Mouse (Mus musculus) E14TG2a.4 (cell line): Measurements from ENCODE around the gene Exosc7.

Experiments used
- CTCF ChIP-seq: conservative IDR thresholded peaks from 2 replicates; pipeline ENCODE4 v1.5.1; 2014; ENCODE audit warnings: low read length
- NANOG ChIP-seq: IDR thresholded peaks from 2 replicates; pipeline ENCODE4 v1.6.1; 2014; ENCODE audit warnings: borderline replicate concordance, low read length, mixed read lengths
- POU5F1 ChIP-seq: IDR thresholded peaks from 2 replicates; pipeline ENCODE4 v1.6.1; 2014; ENCODE audit warnings: low read length, borderline replicate concordance

GRCm38 (mm10) chr9:123090844-123091243 is 22.2 kb upstream of the Exosc7 start:
- TF ChIP-seq CTCF (no peak), POU5F1 (no peak), NANOG (no peak)
